In genomic region chr10:40179142-40179541, GRCm38 (mm10) we compare ENCODE assay signal across 26 mouse cellular contexts. TPM values are rescaled to one million over a fixed set of nuclear protein-coding genes. Genes with fewer than 3 reads are reported as not detected.
DNase-seq lines count a peak whose midpoint lies in the region; ATAC-seq and TF ChIP-seq lines count a peak whose summit lies in the region.
"Had no signal": no experiment of that assay in that cellular context is flagged by ENCODE, and none has a peak within 500 bp of the region (broad histone marks: within the 10 kb centered on the region; RNA-seq: fewer than 3 reads in every experiment).

No protein-coding gene starts in this region.

- WGBS in intestine, postnatal 0 days = 96% methylated on average over 5 of the region's 5 CpGs
- 95% methylated on average over 5 of the region's 5 CpGs for WGBS in intestine, embryonic 16.5 days
- 93% methylated on average over 5 of the region's 5 CpGs for WGBS in lung, postnatal 0 days
- WGBS in midbrain, embryonic 14.5 days = 90% methylated on average over 5 of the region's 5 CpGs
- 94% methylated on average over 5 of the region's 5 CpGs for WGBS in forebrain, embryonic 14.5 days

- TF ChIP-seq RAD21 in MEL (IDR thresholded peaks at IDR 0.05; ENCODE audit: low read depth, low read length) = peak; percentile 21; the same call in 1 of the 2 replicates

- TF ChIP-seq CTCF in intestine, postnatal 0 days (IDR thresholded peaks at IDR 0.05; ENCODE audit: low read depth) = peak; percentile 35; the same call in 1 of the 2 replicates
- peak; percentile 26; the same call in 1 of the 2 replicates for TF ChIP-seq CTCF in lung, postnatal 0 days (IDR thresholded peaks at IDR 0.05)
- TF ChIP-seq CTCF in MEL (IDR thresholded peaks at IDR 0.05 in 2 of 3, conservative IDR thresholded peaks at IDR 0.05 in 1 of 3; ENCODE audit: control insufficient read depth in 1 of 3, insufficient read depth in 1 of 3, low read depth in 2 of 3, low read length in 3 of 3, poor library complexity in 1 of 3, severe bottlenecking in 1 of 3) = peak in 2 of 3 experiments; percentile 12 to 48; a peak in 3 of 6 replicates

- peak; percentile 10 for DNase-seq in lung, postnatal 0 days (ENCODE audit: low spot score)
- no peak for DNase-seq in lung, postnatal 4 days
- peak; percentile 52 for DNase-seq in MEL (ENCODE audit: low read depth, low spot score)
- DNase-seq in induced T-regulatory cell, adult 2 months (ENCODE audit: low read depth) = peak; percentile 37
- no peak for DNase-seq in midbrain, embryonic 14.5 days
- no peak for DNase-seq in forebrain, embryonic 14.5 days (ENCODE audit: low spot score)
- DNase-seq: adrenal gland, postnatal 10 days; cerebellum, adult 9-11 months; gastrocnemius, postnatal 36 days; heart, postnatal 10 days; layer of hippocampus, postnatal 36 days; lung, embryonic 14.5 days; thymus, postnatal 25 days had no signal

- H3K9ac ChIP-seq in intestine, postnatal 0 days (ENCODE audit: low read depth, low read length) = no peak overlapping the region
- no peak overlapping the region for H3K9ac ChIP-seq in intestine, embryonic 16.5 days (ENCODE audit: low read depth, low read length)
- no peak overlapping the region for H3K9ac ChIP-seq in lung, postnatal 0 days (replicated peaks; ENCODE audit: low read depth)
- no peak overlapping the region for H3K9ac ChIP-seq in MEL (ENCODE audit: control insufficient read depth, low read depth, low read length, poor library complexity, severe bottlenecking)
- H3K9ac ChIP-seq in midbrain, embryonic 14.5 days (replicated peaks; ENCODE audit: low read length) = no peak overlapping the region
- H3K9ac ChIP-seq in forebrain, embryonic 14.5 days (ENCODE audit: low read length) = no peak overlapping the region
- H3K9ac ChIP-seq: embryonic facial prominence, embryonic 13.5 days; forebrain, embryonic 15.5 days; hindbrain, embryonic 12.5 days; kidney, embryonic 15.5 days; lung, embryonic 14.5 days; midbrain, embryonic 12.5 days; stomach, embryonic 15.5 days had no signal

- no peaks in the 10 kb centered on the region for H3K36me3 ChIP-seq in intestine, postnatal 0 days (ENCODE audit: control insufficient read depth, insufficient read depth)
- no peaks in the 10 kb centered on the region for H3K36me3 ChIP-seq in intestine, embryonic 16.5 days (ENCODE audit: control insufficient read depth, insufficient read depth, low read length)
- H3K36me3 ChIP-seq in lung, postnatal 0 days (ENCODE audit: insufficient read depth, low read length) = no peaks in the 10 kb centered on the region
- H3K36me3 ChIP-seq in MEL (ENCODE audit: control insufficient read depth in 1 of 2, insufficient read depth in 2 of 2, low read length in 2 of 2) = peaks cover 0 to 4% of the 10 kb centered on the region in 2 experiments; a peak in 2 of 4 replicates
- H3K36me3 ChIP-seq in midbrain, embryonic 14.5 days (ENCODE audit: control insufficient read depth, insufficient read depth, low read length) = no peaks in the 10 kb centered on the region
- H3K36me3 ChIP-seq in forebrain, embryonic 14.5 days (ENCODE audit: control insufficient read depth, insufficient read depth, low read length) = no peaks in the 10 kb centered on the region
- H3K36me3 ChIP-seq: embryonic facial prominence, embryonic 13.5 days; forebrain, embryonic 15.5 days; heart, embryonic 10.5 days; hindbrain, embryonic 12.5 days; kidney, embryonic 15.5 days; midbrain, embryonic 12.5 days; stomach, embryonic 15.5 days had no signal

- no peak overlapping the region for H3K4me2 ChIP-seq in intestine, postnatal 0 days (replicated peaks; ENCODE audit: low read depth)
- no peak overlapping the region for H3K4me2 ChIP-seq in intestine, embryonic 16.5 days (ENCODE audit: low read depth, low read length)
- no peak overlapping the region for H3K4me2 ChIP-seq in lung, postnatal 0 days (replicated peaks; ENCODE audit: low read depth, low read length)
- H3K4me2 ChIP-seq in midbrain, embryonic 14.5 days (ENCODE audit: low read length) = no peak overlapping the region
- no peak overlapping the region for H3K4me2 ChIP-seq in forebrain, embryonic 14.5 days (ENCODE audit: low read length)
- H3K4me2 ChIP-seq: embryonic facial prominence, embryonic 13.5 days; forebrain, embryonic 15.5 days; hindbrain, embryonic 12.5 days; kidney, embryonic 15.5 days; lung, embryonic 14.5 days; midbrain, embryonic 12.5 days; stomach, embryonic 15.5 days had no signal

- H3K9me3 ChIP-seq in intestine, postnatal 0 days (ENCODE audit: control insufficient read depth) = no peaks in the 10 kb centered on the region
- no peaks in the 10 kb centered on the region for H3K9me3 ChIP-seq in intestine, embryonic 16.5 days (ENCODE audit: control insufficient read depth, low read length)
- H3K9me3 ChIP-seq in lung, postnatal 0 days (ENCODE audit: low read length) = no peaks in the 10 kb centered on the region
- no peaks in the 10 kb centered on the region for H3K9me3 ChIP-seq in MEL (replicated peaks; ENCODE audit: insufficient read depth, low read length)
- no peaks in the 10 kb centered on the region for H3K9me3 ChIP-seq in midbrain, embryonic 14.5 days (ENCODE audit: control insufficient read depth, low read length)
- no peaks in the 10 kb centered on the region for H3K9me3 ChIP-seq in forebrain, embryonic 14.5 days (replicated peaks; ENCODE audit: control insufficient read depth, low read length)
- H3K9me3 ChIP-seq: embryonic facial prominence, embryonic 13.5 days; forebrain, embryonic 15.5 days; heart, embryonic 10.5 days; hindbrain, embryonic 12.5 days; kidney, embryonic 15.5 days; midbrain, embryonic 12.5 days; stomach, embryonic 15.5 days had no signal

- H3K79me2 ChIP-seq in MEL (ENCODE audit: control insufficient read depth, insufficient read depth, low read length, poor library complexity) = no peaks in the 10 kb centered on the region

- no peaks in the 10 kb centered on the region for H3K27me3 ChIP-seq in intestine, postnatal 0 days (replicated peaks; ENCODE audit: control insufficient read depth, insufficient read depth, low read length)
- H3K27me3 ChIP-seq in intestine, embryonic 16.5 days (replicated peaks; ENCODE audit: control insufficient read depth, insufficient read depth, low read length) = no peaks in the 10 kb centered on the region
- no peaks in the 10 kb centered on the region for H3K27me3 ChIP-seq in lung, postnatal 0 days (replicated peaks; ENCODE audit: insufficient read depth, low read length)
- no peaks in the 10 kb centered on the region for H3K27me3 ChIP-seq in MEL (ENCODE audit: control insufficient read depth in 1 of 2, insufficient read depth in 2 of 2, low read length in 2 of 2)
- no peaks in the 10 kb centered on the region for H3K27me3 ChIP-seq in midbrain, embryonic 14.5 days (ENCODE audit: control insufficient read depth, insufficient read depth, low read length)
- H3K27me3 ChIP-seq in forebrain, embryonic 14.5 days (replicated peaks; ENCODE audit: control insufficient read depth, insufficient read depth, low read length) = no peaks in the 10 kb centered on the region
- H3K27me3 ChIP-seq: CH12.LX; embryonic facial prominence, embryonic 13.5 days; forebrain, embryonic 15.5 days; hindbrain, embryonic 12.5 days; kidney, embryonic 15.5 days; midbrain, embryonic 12.5 days; stomach, embryonic 15.5 days had no signal

- TF ChIP-seq EP300 in lung, postnatal 0 days (IDR thresholded peaks at IDR 0.05) = no peak
- TF ChIP-seq EP300 in MEL (IDR thresholded peaks at IDR 0.05; ENCODE audit: low read depth in 1 of 2, low read length in 2 of 2) = no peak

- ATAC-seq in intestine, postnatal 0 days = no peak
- no peak for ATAC-seq in intestine, embryonic 16.5 days
- ATAC-seq in lung, postnatal 0 days = no peak
- ATAC-seq in midbrain, embryonic 14.5 days (ENCODE audit: low FRiP score, low TSS enrichment) = no peak
- no peak for ATAC-seq in forebrain, embryonic 14.5 days
- ATAC-seq: activated CD4-positive, CD25-positive, alpha-beta regulatory T cell, adult 4 months; forebrain, embryonic 15.5 days; inflammation-experienced regulatory T-cells, adult 6 months had no signal

- no peak overlapping the region for H3K4me3 ChIP-seq in intestine, postnatal 0 days (ENCODE audit: low read depth, low read length)
- no peak overlapping the region for H3K4me3 ChIP-seq in intestine, embryonic 16.5 days (ENCODE audit: low read length)
- no peak overlapping the region for H3K4me3 ChIP-seq in lung, postnatal 0 days (ENCODE audit: low read depth, low read length)
- H3K4me3 ChIP-seq in MEL (ENCODE audit: control insufficient read depth in 1 of 2, insufficient read depth in 1 of 2, low read depth in 2 of 2, low read length in 2 of 2) = no peak overlapping the region
- H3K4me3 ChIP-seq in midbrain, embryonic 14.5 days (replicated peaks; ENCODE audit: low read depth, low read length) = no peak overlapping the region
- H3K4me3 ChIP-seq in forebrain, embryonic 14.5 days (ENCODE audit: low read depth, low read length) = no peak overlapping the region
- H3K4me3 ChIP-seq: embryonic facial prominence, embryonic 13.5 days; forebrain, embryonic 15.5 days; heart, embryonic 10.5 days; hindbrain, embryonic 12.5 days; kidney, embryonic 15.5 days; midbrain, embryonic 12.5 days; stomach, embryonic 15.5 days had no signal

- no peak for TF ChIP-seq POLR2A in MEL (IDR thresholded peaks at IDR 0.05; ENCODE audit: control insufficient read depth in 1 of 2, insufficient read depth in 1 of 2, low read depth in 1 of 2, low read length in 2 of 2, poor library complexity in 1 of 2)

- no peaks in the 10 kb centered on the region for H3K4me1 ChIP-seq in intestine, postnatal 0 days (replicated peaks; ENCODE audit: control insufficient read depth, insufficient read depth, low read length)
- H3K4me1 ChIP-seq in intestine, embryonic 16.5 days (ENCODE audit: control insufficient read depth, insufficient read depth, low read length) = peaks cover 4% of the 10 kb centered on the region; the same call in 1 of the 2 replicates
- 0 out of 2 replicates have a peak, but pooled peaks cover 2% of the 10 kb centered on the region for H3K4me1 ChIP-seq in lung, postnatal 0 days (ENCODE audit: insufficient read depth, low read depth, low read length)
- H3K4me1 ChIP-seq in MEL (ENCODE audit: control insufficient read depth in 1 of 2, insufficient read depth in 2 of 2, low read length in 2 of 2) = peaks cover 2 to 16% of the 10 kb centered on the region in 2 experiments; a peak in 3 of 4 replicates
- no peaks in the 10 kb centered on the region for H3K4me1 ChIP-seq in midbrain, embryonic 14.5 days (ENCODE audit: control insufficient read depth, insufficient read depth, low read length)
- H3K4me1 ChIP-seq in forebrain, embryonic 14.5 days (ENCODE audit: control insufficient read depth, insufficient read depth, low read length) = no peaks in the 10 kb centered on the region
- H3K4me1 ChIP-seq: hindbrain, embryonic 12.5 days; kidney, embryonic 15.5 days; midbrain, embryonic 12.5 days; stomach, embryonic 15.5 days had no signal

- no peak overlapping the region for H3K27ac ChIP-seq in intestine, postnatal 0 days (ENCODE audit: low read depth, low read length)
- no peak overlapping the region for H3K27ac ChIP-seq in intestine, embryonic 16.5 days (ENCODE audit: low read length)
- no peak overlapping the region for H3K27ac ChIP-seq in lung, postnatal 0 days (ENCODE audit: low read length)
- no peak overlapping the region for H3K27ac ChIP-seq in MEL (ENCODE audit: control insufficient read depth, low read depth, low read length)
- no peak overlapping the region for H3K27ac ChIP-seq in midbrain, embryonic 14.5 days (replicated peaks; ENCODE audit: low read depth, low read length)
- H3K27ac ChIP-seq in forebrain, embryonic 14.5 days (ENCODE audit: low read depth, low read length) = no peak overlapping the region
- H3K27ac ChIP-seq: embryonic facial prominence, embryonic 13.5 days; forebrain, embryonic 15.5 days; heart, embryonic 10.5 days; hindbrain, embryonic 12.5 days; kidney, embryonic 15.5 days; macrophage; midbrain, embryonic 12.5 days; stomach, embryonic 15.5 days had no signal

RNA-seq across cellular contexts. Expression of gene Slc16a10, which starts 37.1 kb away (rescaled TPM):
- 57.5 and 59.5 TPM in 2 replicates for polyA plus RNA-seq in intestine, postnatal 0 days (2015; fragmentation: Nextera tagmentation; extraction: Ambion mirVana)
- 48.2 and 61.4 TPM in 2 replicates for polyA plus RNA-seq in intestine, embryonic 16.5 days (2015; fragmentation: Nextera tagmentation; extraction: Ambion mirVana)
- polyA plus RNA-seq in lung, postnatal 0 days (2015; fragmentation: Nextera tagmentation; extraction: Ambion mirVana) = 7.3 and 8.7 TPM in 2 replicates
- 13.2 TPM in 2 replicates for total RNA-seq in MEL (2012; rRNA removed)
- polyA plus RNA-seq in MEL (2012; ENCODE audit: insufficient read depth in 1 of 2, insufficient read length in 2 of 2, low read depth in 1 of 2, low replicate concordance in 2 of 2, missing spikeins in 1 of 2) = 10 to 100 TPM in 1 of 2 experiments, not detected in 1; 17.9 TPM
- polyA plus RNA-seq in midbrain, embryonic 14.5 days (2014; fragmentation: Nextera tagmentation; extraction: Ambion mirVana) = 1.2 and 3.2 TPM in 2 replicates
- 2.2 and 2.7 TPM in 2 replicates for polyA plus RNA-seq in forebrain, embryonic 14.5 days (2014; fragmentation: Nextera tagmentation; extraction: Ambion mirVana)

Comparison
In these comparisons a context has a peak if more than half of its experiments do, and no peak if none do; other contexts are left out.
1. DNase-seq: peak in lung, postnatal 0 days (single experiment), MEL (single experiment) and induced T-regulatory cell, adult 2 months (single experiment); none in lung, postnatal 4 days (0 of 2), midbrain, embryonic 14.5 days (single experiment) and forebrain, embryonic 14.5 days (single experiment).
2. Peak in every context shown above with its lines, with median percentiles within 50 percentile points of each other: CTCF ChIP-seq.